12 mouse cellular contexts compared by ENCODE assay signal in genomic region chr14:22051941-22052664, GRCm38 (mm10). TPM values are rescaled to one million over a fixed set of nuclear protein-coding genes. Genes with fewer than 3 reads are reported as not detected.
DNase-seq lines count a peak whose midpoint lies in the region; ATAC-seq lines count a peak whose summit lies in the region.
"Had no signal": no experiment of that assay in that cellular context is flagged by ENCODE, and none has a peak within 500 bp of the region (broad histone marks: within the 10 kb centered on the region; RNA-seq: fewer than 3 reads in every experiment).

No protein-coding gene starts in this region.

- peaks cover 9% of the 10 kb centered on the region; the same call in 1 of the 2 replicates for H3K27me3 ChIP-seq in heart, embryonic 12.5 days (replicated peaks)
- peaks cover 36% of the 10 kb centered on the region for H3K27me3 ChIP-seq in heart, embryonic 13.5 days (replicated peaks)
- no peaks in the 10 kb centered on the region for H3K27me3 ChIP-seq in lung, embryonic 15.5 days
- peaks cover 5% of the 10 kb centered on the region; the same call in 1 of the 2 replicates for H3K27me3 ChIP-seq in midbrain, embryonic 13.5 days

- H3K4me2 ChIP-seq in heart, embryonic 12.5 days = no peak overlapping the region
- peak overlapping the region; percentile 9; the same call in 1 of the 2 replicates for H3K4me2 ChIP-seq in heart, embryonic 13.5 days
- peak overlapping the region; percentile 17; the same call in 1 of the 2 replicates for H3K4me2 ChIP-seq in lung, embryonic 15.5 days
- H3K4me2 ChIP-seq in midbrain, embryonic 13.5 days (replicated peaks) = no peak overlapping the region
- H3K4me2 ChIP-seq: midbrain, embryonic 12.5 days had no signal

- ATAC-seq in heart, embryonic 12.5 days (ENCODE audit: insufficient number of reproducible peaks, low FRiP score) = no peak
- ATAC-seq in heart, embryonic 13.5 days (ENCODE audit: extremely low read depth, insufficient number of reproducible peaks, low FRiP score, low TSS enrichment) = no peak
- peak; percentile 13; the same call in 1 of the 2 replicates for ATAC-seq in lung, embryonic 15.5 days (ENCODE audit: borderline replicate concordance, extremely low read depth, low FRiP score, low TSS enrichment)
- ATAC-seq in midbrain, embryonic 13.5 days = no peak
- no peak for ATAC-seq in megakaryocyte-erythroid progenitor cell, adult 5-6 weeks (replicated peaks; ENCODE audit: low FRiP score, low TSS enrichment, poor library complexity, severe bottlenecking)

- WGBS in heart, embryonic 12.5 days = 66% methylated on average over 14 of the region's 14 CpGs
- WGBS in heart, embryonic 13.5 days = 62% methylated on average over 14 of the region's 14 CpGs
- 45% methylated on average over 14 of the region's 14 CpGs for WGBS in lung, embryonic 15.5 days
- 91% methylated on average over 14 of the region's 14 CpGs for WGBS in midbrain, embryonic 13.5 days

- peaks cover 26% of the 10 kb centered on the region for H3K4me1 ChIP-seq in heart, embryonic 12.5 days (replicated peaks)
- H3K4me1 ChIP-seq in heart, embryonic 13.5 days = peaks cover 53% of the 10 kb centered on the region
- H3K4me1 ChIP-seq in lung, embryonic 15.5 days = peaks cover 48% of the 10 kb centered on the region
- H3K4me1 ChIP-seq in midbrain, embryonic 13.5 days (replicated peaks) = no peaks in the 10 kb centered on the region
- H3K4me1 ChIP-seq: midbrain, embryonic 12.5 days had no signal

- no peaks in the 10 kb centered on the region for H3K36me3 ChIP-seq in heart, embryonic 12.5 days
- H3K36me3 ChIP-seq in heart, embryonic 13.5 days = no peaks in the 10 kb centered on the region
- no peaks in the 10 kb centered on the region for H3K36me3 ChIP-seq in lung, embryonic 15.5 days
- H3K36me3 ChIP-seq in midbrain, embryonic 13.5 days = no peaks in the 10 kb centered on the region
- H3K36me3 ChIP-seq: midbrain, embryonic 12.5 days had no signal

- H3K9me3 ChIP-seq in heart, embryonic 12.5 days (replicated peaks) = no peaks in the 10 kb centered on the region
- no peaks in the 10 kb centered on the region for H3K9me3 ChIP-seq in heart, embryonic 13.5 days
- no peaks in the 10 kb centered on the region for H3K9me3 ChIP-seq in lung, embryonic 15.5 days
- H3K9me3 ChIP-seq in midbrain, embryonic 13.5 days = no peaks in the 10 kb centered on the region
- H3K9me3 ChIP-seq: midbrain, embryonic 12.5 days had no signal

- no peak overlapping the region for H3K27ac ChIP-seq in heart, embryonic 12.5 days (ENCODE audit: poor library complexity, severe bottlenecking)
- H3K27ac ChIP-seq in heart, embryonic 13.5 days (replicated peaks) = no peak overlapping the region
- peak overlapping the region; percentile 75 for H3K27ac ChIP-seq in lung, embryonic 15.5 days
- no peak overlapping the region for H3K27ac ChIP-seq in midbrain, embryonic 13.5 days
- H3K27ac ChIP-seq: heart, adult 2 months; midbrain, embryonic 12.5 days had no signal

- no peak overlapping the region for H3K4me3 ChIP-seq in heart, embryonic 12.5 days
- no peak overlapping the region for H3K4me3 ChIP-seq in heart, embryonic 13.5 days
- H3K4me3 ChIP-seq in lung, embryonic 15.5 days = no peak overlapping the region
- H3K4me3 ChIP-seq in midbrain, embryonic 13.5 days (replicated peaks) = no peak overlapping the region
- H3K4me3 ChIP-seq: heart, adult 2 months; midbrain, embryonic 12.5 days had no signal

- DNase-seq in heart, adult 11 months = peak; percentile 95
- DNase-seq in NIH3T3 (ENCODE audit: low read depth) = peak; percentile 82
- DNase-seq in cerebellum, postnatal 4 days (ENCODE audit: low spot score in 2 of 2) = no peak
- DNase-seq: cerebellum, adult 11-12 months had no signal

- H3K9ac ChIP-seq in heart, embryonic 12.5 days = no peak overlapping the region
- H3K9ac ChIP-seq in heart, embryonic 13.5 days = no peak overlapping the region
- H3K9ac ChIP-seq in lung, embryonic 15.5 days = no peak overlapping the region
- H3K9ac ChIP-seq in midbrain, embryonic 13.5 days (replicated peaks) = no peak overlapping the region
- H3K9ac ChIP-seq: midbrain, embryonic 12.5 days had no signal

RNA-seq across cellular contexts. Expression of gene Lrmda, which starts 32.6 kb away (rescaled TPM):
- 1.0 and 1.3 TPM in 2 replicates for polyA plus RNA-seq in heart, embryonic 12.5 days (2016; fragmentation: Nextera tagmentation; extraction: Ambion mirVana)
- polyA plus RNA-seq in heart, embryonic 13.5 days (2015; fragmentation: Nextera tagmentation; extraction: Ambion mirVana) = 0.43 and 0.60 TPM in 2 replicates
- 0.39 and 0.62 TPM in 2 replicates for polyA plus RNA-seq in lung, embryonic 15.5 days (2015; fragmentation: Nextera tagmentation; extraction: Ambion mirVana)
- polyA plus RNA-seq in midbrain, embryonic 13.5 days (2015; fragmentation: Nextera tagmentation; extraction: Ambion mirVana) = 0.23 TPM in 1 of 2 replicates, not detected in the other
- 7.8 and 9.6 TPM in 2 replicates for total RNA-seq in megakaryocyte-erythroid progenitor cell, adult 5-6 weeks (2014; fragmentation: Nextera tagmentation)
- 3.4 and 6.4 TPM in 2 replicates for total RNA-seq in megakaryocyte-erythroid progenitor cell, adult 5-6 weeks (2017)
- polyA plus RNA-seq: midbrain, embryonic 12.5 days; small intestine, adult 2 months had no signal

Comparison
In these comparisons a context has a peak if more than half of its experiments do, and no peak if none do; other contexts are left out.
1. H3K4me2 ChIP-seq: peak in heart, embryonic 13.5 days (single experiment) and lung, embryonic 15.5 days (single experiment); none in heart, embryonic 12.5 days (single experiment) and midbrain, embryonic 13.5 days (single experiment).
2. DNase-seq: peak in heart, adult 11 months (single experiment) and NIH3T3 (single experiment); none in cerebellum, postnatal 4 days (0 of 2).